Mouse (Mus musculus): ENCODE data around the gene Olfr695. TPM values are rescaled to one million over a fixed set of nuclear protein-coding genes. Genes with fewer than 3 reads are reported as not detected.

Olfr695 gene
- polyA plus RNA-seq (2017; shearing (Covaris generic)): under 1 TPM in 1 of 2 experiments, not detected in 1; 0.76 TPM

DNA sequence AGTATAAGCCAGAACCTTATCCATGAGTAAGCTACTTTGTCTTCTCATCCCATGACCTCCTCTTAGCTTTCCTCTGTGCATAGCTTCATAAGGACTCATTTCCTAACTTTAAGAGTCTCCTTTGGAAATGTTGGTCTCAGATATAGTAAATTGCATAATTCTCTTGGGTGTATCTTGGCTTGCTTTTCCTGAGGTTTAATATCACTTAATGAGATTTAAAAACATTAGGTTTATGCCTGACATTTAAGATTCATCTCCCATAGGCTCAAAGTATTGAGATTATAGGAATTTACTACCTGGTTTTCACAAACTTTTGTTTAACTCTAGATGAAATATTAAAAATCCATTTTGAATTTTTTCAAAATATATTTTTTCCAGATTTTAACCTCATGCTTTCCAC, at the start of gene Olfr695:
Gene Olfr695, minus strand, starts transcription at position 101 of the 400 bp plus-strand sequence.

DNA sequence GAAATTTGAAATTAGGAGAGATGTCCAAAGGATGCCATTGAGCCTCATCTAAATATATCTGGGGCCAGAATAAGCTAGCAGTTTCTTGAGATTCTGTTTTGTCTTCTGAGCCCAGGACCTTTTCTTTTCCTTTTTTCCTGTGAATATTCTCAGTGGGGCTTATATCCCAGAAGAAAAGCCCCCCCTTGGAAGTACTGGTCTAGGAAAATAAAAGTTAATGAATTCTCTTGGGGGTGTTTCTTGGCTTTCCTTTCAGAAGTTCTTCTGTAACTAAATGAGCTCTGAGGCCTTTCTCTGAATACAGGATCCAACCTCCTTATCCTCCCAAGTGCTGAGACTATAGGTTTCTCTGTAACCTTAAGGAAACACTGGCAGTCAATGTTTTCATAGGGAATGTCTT, 39.1 kb upstream of the Olfr695 start, which contains the start of gene Olfr698:
Gene Olfr698, minus strand, starts transcription at position 101 of the 400 bp plus-strand sequence.

DNA sequence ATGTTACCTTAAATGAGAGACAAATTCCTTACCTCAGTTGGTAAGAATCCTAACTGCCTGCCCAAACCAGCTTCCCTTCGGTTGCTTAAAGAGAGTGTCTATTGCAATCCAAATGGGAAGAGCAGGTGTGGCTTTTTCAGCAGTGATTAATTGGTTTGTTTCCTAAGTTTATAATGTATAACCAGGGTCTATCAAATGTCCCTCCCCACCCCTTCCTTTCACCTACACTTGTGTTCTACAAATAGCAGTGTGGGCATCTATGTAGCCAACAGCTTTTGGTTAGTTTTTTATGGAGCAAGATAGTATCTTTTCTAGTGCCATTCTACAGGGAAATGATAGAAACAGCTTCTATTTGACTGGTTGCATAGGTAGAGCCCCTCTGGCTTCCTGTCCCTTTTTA, 26.1 kb upstream of the Olfr695 start, which contains the start of gene Olfr697:
Gene Olfr697, minus strand, starts transcription at position 101 of the 400 bp plus-strand sequence.

GRCm38 (mm10) chr7:106691714-106692113, 24.5 kb downstream of the Olfr695 start, which contains the start of gene Olfr694:
Olfr694 (minus strand) TSS chr7:106691814.

DNA sequence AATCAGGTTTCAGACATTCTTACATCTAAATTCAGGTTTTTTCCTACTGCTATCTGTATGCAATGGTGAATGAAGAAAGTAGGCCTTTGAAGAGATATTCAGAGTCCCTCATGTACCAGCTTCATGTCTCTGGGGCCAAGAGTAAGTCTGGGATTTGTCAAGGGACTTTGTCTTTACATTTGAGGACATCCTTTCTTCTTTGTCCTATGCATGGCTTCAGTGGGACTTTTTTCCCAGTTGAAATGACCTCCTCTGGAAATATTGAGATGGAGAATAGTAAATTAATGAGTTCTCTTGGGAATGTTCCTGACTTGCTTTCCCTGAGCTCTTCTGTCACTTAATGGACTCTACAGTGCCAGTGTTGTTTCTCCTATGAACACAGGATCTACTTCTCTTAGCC, 35.7 kb downstream of the Olfr695 start, which contains the start of gene Olfr693:
Gene Olfr693, minus strand, starts transcription at position 101 of the 400 bp plus-strand sequence.

Other genes starting within 250 kb of the Olfr695 start
- gene Olfr693, start 35.8 kb downstream of the Olfr695 start, polyA plus RNA-seq (2017; shearing (Covaris generic)): not detected
- not detected for gene Olfr694, start 24.6 kb downstream of the Olfr695 start, polyA plus RNA-seq (2017; shearing (Covaris generic))
- gene Olfr697, start 26.0 kb upstream of the Olfr695 start, polyA plus RNA-seq (2017; shearing (Covaris generic)): under 1 TPM in 1 of 2 experiments, not detected in 1; 0.55 TPM
- gene Olfr698, start 39.0 kb upstream of the Olfr695 start, polyA plus RNA-seq (2017; shearing (Covaris generic)): under 1 TPM in 1 of 2 experiments, not detected in 1; 0.59 TPM
- under 1 TPM in 1 of 2 experiments, not detected in 1; 0.53 TPM for gene Olfr699, start 76.8 kb upstream of the Olfr695 start, polyA plus RNA-seq (2017; shearing (Covaris generic))
- gene Olfr700, start 92.4 kb upstream of the Olfr695 start, polyA plus RNA-seq (2017; shearing (Covaris generic)): not detected
- under 1 TPM in 1 of 2 experiments, not detected in 1; 0.12 TPM for gene Olfr701, start 97.7 kb upstream of the Olfr695 start, polyA plus RNA-seq (2017; shearing (Covaris generic))
- gene Olfr702, start 117.5 kb upstream of the Olfr695 start, polyA plus RNA-seq (2017; shearing (Covaris generic)): not detected
- not detected for gene Olfr703, start 127.0 kb upstream of the Olfr695 start, polyA plus RNA-seq (2017; shearing (Covaris generic))
- gene Olfr704, start 146.8 kb upstream of the Olfr695 start, polyA plus RNA-seq (2017; shearing (Covaris generic)): not detected
- not detected for gene Olfr705, start 160.5 kb upstream of the Olfr695 start, polyA plus RNA-seq (2017; shearing (Covaris generic))
- gene Olfr706, start 171.8 kb upstream of the Olfr695 start, polyA plus RNA-seq (2017; shearing (Covaris generic)): under 1 TPM in 1 of 2 experiments, not detected in 1; 0.19 TPM
- under 1 TPM in 1 of 2 experiments, not detected in 1; 0.55 TPM for gene Olfr707, start 184.8 kb upstream of the Olfr695 start, polyA plus RNA-seq (2017; shearing (Covaris generic))
- not detected for gene Olfr1532-ps1, start 191.6 kb upstream of the Olfr695 start, polyA plus RNA-seq (2017; shearing (Covaris generic))
- under 1 TPM; 0.05 to 0.88 TPM for gene Olfr709-ps1, start 215.8 kb upstream of the Olfr695 start, polyA plus RNA-seq (2017; shearing (Covaris generic))
- gene Olfr710, start 231.9 kb upstream of the Olfr695 start, polyA plus RNA-seq (2017; shearing (Covaris generic)): not detected
- under 1 TPM in 1 of 2 experiments, not detected in 1; 0.04 TPM for gene Olfr6, start 247.5 kb upstream of the Olfr695 start, polyA plus RNA-seq (2017; shearing (Covaris generic))